Mouse (Mus musculus): Measurements from ENCODE around the gene Dhcr7. TPM values are rescaled to one million over a fixed set of nuclear protein-coding genes. Genes with fewer than 3 reads are reported as not detected.
A peak's percentile ranks its signal among the peaks of the same experiment; 100 is the strongest.

Gene Dhcr7
- total RNA-seq (2021), result 10 to 100 TPM; 39.0 to 40.8 TPM

DNA sequence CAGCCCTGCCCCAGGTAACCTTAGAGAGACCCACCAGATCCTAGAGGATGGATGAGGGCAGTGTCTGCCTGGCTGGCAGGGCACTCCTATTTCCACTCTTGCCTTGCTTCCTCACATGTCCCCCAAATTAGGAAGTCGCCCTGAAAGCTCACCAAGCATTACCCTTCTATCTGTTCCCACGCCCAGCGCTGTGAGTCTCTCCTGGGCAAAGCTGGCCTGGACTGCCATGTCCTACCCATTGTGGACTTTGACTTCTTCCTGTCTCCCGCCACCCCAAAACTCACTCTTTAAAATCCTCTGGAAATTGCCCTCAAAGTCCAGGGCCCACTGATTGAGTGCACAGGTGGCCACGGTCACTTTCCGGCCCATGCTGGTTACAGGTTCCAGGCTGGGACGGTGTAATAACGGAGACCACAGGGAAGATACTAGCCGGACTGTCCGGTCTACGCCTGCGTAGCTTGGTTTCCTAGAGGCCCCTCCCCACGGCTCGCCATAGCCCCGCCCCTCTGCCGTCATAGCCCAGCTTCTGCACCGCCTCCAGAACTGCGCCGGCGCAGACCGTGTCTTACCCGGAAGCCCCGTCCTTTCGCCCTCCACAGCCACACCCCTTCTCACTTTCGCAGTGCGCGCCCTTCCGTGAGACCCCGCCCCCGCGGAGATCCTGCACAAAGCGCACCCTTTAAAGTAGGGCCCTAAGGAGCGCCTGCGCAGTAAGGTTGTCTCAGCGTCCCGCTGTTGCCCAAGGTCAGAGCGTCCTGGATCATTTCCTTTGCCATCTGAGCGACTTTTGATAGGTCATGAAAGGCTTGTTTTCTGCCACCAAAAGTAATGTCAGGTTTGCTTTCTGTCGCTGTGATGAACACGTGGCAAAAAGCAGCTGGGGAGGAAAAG, at the start of gene Dhcr7, which contains the start of gene Nadsyn1:
Dhcr7 (plus strand) TSS at position 771 of the 891 bp plus-strand sequence.
Nadsyn1 (minus strand) TSS at position 475 of the 891 bp plus-strand sequence.
- DNase-seq, result peak; percentile 99

DNA sequence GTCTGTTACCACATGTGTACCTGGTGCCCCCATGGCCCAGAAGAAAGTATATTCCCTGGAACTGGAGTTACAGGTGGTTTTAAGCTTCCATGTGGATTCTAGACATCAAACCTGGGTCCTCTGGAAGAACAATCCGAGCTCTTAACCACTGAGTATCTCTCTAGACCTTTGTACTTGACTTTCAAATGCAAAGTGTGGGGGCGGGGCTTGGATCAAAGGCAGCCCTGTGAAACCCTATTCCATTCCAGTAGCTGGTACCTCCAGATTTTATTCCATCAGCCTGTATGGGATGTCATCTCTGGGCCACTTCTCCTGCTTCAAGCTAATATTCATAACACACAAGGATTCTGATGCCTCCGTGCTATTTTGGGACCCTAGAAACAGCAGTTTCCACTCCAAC, 46.8 kb upstream of the Dhcr7 start:
- no peak for DNase-seq

DNA sequence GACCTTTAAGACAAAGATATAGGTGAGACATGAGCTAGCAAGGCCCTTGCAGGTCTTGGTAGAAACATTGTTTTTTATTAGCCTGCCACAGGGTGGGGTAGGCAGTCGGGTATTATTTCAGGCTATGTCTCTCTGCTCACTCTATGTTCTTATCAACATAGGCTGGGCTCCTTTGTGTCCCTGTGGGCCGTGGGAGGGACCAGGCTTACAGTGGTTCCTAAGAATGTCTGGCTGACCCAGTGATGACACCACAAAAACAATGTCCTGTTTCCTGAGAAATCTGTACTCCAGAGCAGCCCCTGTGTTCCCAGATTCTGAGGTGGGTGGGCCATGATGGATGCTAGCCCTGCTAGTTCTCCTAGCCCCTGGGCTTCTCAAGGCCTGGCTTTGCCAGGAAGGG, 45.6 kb upstream of the Dhcr7 start:
- no peak for DNase-seq

DNA sequence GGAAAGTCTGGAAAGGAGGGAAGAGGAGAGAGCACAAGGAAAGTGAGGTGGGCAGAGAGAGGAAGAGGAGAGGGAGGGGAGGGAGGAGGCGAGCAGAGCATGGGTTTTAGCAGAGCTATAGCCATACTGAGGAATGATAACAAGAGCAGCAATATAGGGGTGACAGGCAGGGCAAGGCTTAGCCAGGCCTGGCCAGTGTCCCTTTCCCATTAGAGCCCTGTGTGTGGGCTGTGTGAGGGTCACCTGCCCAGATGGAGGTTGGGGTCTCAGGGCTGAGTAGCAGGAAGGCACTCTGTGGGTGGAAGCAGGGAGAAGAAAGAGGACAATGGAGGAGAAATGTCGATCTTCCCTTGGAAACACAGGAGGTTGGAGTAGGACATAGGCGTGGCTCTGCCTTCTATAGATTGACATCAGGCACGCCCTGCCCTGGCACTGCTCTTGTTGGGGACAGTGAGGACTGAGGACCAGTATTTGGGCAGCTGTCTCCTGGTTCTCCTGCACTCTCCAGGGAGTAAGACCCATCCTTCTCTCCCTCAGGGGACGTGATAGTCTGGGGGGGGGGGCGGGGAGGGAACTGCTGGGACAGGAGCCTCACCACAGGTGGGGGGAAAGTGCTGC, 39.5 kb upstream of the Dhcr7 start:
- no peak for DNase-seq

DNA sequence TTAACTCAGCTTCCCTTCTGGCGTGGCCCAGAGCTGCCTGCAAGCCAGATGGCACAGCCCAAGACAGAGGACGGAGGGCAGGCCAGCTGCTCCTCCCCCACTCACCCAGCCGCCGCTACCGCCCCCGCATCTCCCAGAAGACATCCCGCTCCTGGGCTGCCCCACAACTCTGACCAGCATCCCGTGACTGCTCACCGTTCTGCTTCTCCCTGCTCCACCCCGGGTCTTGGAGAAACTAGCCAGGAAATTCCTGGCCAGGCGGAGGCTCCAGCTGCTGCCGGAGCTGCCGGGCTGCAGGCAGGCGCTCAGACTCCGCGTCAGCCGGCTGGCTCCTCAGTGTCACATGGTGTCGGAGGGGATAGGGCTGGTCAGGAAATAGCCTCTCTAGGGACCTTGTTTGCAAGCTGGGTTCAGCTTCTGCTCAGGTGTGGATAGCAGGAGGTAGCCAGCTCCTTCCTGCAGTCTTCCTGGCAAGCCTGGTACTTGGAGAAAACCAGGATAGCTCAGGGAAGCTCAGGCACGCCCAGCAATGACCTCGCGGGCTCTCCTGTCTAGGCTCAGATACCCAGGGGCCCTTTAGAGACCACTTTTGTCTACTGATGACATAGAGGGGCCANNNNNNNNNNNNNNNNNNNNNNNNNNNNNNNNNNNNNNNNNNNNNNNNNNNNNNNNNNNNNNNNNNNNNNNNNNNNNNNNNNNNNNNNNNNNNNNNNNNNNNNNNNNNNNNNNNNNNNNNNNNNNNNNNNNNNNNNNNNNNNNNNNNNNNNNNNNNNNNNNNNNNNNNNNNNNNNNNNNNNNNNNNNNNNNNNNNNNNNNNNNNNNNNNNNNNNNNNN, 38.7 kb upstream of the Dhcr7 start, which contains the start of gene Mrgpre:
Mrgpre (minus strand) TSS at position 505 of the 834 bp plus-strand sequence.
- DNase-seq, result peak; percentile 60 to 65

DNA sequence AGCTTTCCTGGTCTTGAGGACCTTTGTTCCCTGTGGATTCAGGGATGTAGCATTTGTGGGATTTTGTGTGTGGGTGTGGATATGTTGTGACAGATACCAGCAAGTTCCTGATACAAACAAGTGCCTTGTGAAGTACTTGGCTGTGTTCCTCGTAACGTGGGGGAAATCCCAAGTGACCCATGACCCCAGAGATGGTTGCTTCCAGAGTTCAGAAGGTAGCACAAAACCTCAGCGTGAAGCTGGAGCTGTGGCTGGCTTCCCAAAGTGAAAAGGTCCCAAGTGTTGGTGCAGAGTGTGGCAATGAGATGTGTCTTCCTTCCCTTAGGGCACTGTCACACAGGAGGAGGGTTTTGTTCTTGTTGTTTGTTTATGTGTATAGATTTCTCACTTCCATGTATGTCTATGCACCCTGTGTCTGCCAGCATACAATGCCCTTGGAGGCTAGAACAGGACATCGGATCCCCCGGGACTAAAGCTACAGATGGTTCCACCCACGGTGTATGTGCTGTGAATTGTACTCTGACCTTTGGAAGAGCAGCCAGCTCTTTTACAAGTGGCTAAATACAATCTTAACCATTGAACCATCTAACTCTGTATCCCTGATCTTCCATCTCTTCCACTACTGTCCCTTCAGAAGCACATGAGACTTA, 30.5 kb upstream of the Dhcr7 start:
- no peak for DNase-seq

DNA sequence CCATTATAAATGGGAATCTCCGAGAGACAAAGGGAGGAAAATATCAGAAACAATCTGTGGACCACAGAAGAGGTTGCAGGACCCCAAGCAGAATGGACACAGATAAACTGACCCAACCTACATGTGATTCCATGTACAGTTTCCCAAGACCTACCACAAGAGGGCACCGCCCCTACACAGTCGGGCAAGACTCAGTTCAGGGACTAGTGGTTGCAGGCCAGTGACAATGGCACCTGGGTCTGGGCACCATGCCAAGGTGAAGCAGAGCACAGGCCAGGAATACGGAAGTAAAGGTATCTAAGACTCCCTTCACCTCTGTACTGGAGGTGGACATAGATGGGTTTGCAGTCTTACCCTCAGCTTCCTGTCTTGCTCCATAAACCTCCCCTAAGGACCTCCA, 29.8 kb upstream of the Dhcr7 start:
- no peak for DNase-seq

DNA sequence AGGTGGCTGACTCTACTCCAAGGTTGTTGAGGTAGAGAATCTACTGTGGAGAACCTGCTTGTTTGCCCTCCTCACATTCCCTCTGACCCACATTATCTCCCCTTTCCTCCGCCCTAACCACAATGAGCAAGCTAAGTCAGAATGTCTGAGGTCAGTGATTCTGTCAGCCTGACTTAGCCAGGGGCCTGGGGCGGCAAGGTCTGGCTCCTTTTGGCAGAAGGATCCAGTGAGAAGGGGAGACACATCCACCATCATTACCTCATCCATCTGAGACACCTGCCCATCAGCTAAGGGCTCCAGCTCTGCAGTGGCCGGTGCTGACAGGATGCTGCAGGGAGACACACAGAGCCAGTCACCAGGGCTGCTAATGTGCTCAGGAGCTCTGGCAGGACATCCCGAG, 24.2 kb upstream of the Dhcr7 start:
- DNase-seq, result no peak

DNA sequence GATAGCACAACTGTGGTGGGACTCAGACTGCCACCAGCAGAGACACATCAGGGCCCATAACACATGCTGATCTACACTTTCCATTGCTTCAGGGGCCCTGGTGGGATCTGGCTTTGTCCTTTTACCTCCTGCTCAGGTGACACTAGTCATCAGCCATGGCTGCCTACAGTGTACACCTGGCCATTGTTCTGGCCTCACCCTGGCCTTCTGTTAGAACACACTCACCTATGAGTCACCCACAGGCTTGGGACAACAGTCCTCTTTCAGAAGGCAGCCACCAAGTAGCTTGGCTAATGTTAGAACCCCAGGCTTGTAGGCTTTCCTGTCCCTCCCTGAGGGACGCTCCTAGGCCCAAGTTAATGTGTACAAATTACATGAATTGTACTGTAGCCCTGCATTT, 22.2 kb upstream of the Dhcr7 start:
- DNase-seq, result no peak

DNA sequence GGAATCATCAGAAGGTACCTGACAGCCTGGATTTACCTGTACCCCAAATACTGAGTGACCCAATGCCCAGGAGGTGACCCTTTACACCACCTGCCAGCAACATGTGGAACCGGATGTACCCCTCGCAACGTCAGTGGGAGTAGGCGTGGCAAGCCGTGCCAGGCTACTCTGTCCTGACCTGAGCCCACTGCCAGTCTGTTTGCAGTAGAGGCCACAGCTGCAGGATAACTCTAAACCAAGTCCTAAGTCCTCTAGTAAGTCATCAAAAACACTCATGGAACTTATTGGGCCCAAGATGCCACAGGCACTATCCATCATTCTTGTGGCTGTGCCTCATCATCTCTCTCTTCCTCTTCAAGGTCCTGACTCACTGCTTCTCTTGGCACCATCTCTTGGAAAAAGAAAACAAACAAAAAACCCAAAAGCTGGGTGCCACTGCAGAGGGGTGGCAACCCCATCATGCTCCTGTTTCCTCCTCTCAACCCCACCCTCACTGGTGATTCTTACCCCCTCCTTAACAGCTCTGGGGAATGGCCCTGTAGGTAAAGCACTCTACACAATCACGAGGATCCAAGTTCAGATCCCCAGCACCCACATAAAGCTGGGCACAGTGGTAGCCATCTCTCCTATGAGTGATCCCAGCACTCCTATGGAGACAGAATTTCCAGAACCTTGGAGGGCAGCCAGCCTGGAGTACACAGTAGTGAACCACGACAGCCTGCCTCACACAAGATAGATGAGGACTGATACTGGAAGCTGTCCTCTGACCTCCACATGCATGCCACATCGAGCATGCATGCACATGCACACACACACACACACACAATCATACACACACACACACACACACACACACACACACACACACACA, 21.5 kb upstream of the Dhcr7 start:
- DNase-seq, result no peak

DNA sequence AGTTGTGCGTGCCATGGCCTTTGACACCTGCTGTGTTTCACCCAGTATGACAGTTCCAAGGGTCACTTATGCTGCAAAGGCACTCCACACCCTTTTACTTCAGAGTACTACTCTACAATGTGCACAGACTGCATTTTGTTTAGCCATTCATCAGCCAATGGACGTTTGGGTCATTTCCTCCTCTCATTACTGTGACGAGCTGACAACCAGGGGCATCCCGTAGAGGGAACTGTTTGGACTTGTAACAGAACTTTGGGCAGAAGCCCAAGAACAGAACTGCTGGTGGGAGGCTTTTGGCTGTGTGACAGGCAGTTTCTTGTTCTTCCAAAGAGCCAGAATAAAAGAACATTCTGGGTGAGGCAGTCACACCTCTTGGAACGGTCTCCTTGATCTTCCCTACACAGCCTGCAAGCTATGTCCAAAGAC, 17.7 kb upstream of the Dhcr7 start:
- DNase-seq, result peak; percentile 42 to 54

DNA sequence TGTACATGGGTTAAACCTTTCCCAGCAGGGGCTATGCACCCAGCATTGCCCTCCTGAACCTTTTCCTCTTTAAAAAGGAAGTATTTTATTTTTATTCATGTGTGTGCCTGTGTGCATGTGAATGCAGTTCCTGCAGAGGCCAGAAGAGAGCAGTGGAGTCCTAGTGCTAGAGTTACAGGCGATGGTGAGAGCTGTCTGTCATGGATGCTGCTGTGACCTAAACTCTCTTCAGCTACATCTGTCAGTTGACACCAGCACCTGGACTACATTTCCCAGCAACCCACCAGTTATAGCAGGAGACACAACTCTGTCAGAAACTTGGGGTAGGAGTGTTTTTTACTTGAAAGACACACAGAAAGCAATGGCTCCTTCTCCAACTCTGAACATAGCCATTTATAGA, 14.0 kb upstream of the Dhcr7 start:
- no peak for DNase-seq

DNA sequence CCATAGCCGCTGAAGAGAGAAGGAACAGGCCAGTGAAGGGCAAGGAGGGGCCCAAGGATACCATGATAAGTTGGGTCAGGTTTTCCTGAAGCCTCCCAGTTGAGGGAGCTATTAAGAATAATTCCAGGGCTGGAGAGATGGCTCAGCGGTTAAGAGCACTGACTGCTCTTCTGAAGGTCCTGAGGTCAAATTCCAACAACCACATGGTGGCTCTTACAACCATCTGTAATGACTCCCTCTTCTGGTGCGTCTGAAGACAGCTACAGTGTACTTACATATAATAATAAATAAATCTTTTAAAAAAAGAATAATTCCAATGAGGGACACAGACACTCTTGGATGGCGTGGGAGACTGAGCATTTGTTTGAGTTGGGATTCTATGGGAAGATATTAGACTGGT, 3.7 kb upstream of the Dhcr7 start:
- no peak for DNase-seq

DNA sequence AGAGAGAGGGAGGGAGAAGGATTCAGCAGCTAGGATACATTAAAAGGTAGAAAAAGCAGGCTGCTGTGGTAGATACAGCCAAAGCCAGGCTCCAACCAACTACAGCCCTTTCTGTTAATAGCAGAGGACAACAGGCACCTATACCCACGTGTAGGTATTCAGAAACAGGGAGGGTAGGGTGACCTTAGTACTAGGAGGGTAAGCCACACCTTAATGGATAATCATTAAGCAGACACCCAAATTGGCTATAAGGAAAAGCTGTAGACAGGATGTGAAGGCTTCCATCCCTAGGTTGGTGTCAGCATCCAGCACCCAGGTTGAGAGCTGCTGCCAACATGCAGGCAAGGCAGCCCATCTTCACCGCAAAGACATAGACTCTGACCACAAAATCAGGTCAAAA, 1.7 kb upstream of the Dhcr7 start:
- DNase-seq, result no peak

DNA sequence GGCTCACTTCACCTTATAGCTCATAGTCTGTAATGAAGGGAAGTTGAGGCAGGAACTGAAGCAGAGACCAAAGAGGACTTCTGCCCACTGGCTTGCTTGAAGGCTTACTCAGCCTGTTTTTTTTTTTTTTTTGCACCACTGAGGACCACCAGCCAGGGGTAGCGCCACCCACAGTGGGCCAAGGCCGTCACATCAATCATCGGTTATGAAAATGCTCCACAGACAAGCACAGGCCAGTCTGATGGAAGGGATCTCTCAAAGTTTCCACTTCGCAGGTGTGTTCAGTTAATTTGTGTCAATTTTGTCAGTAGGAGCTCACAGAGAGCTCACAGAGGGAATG, 291 bp downstream of the Dhcr7 start:
- DNase-seq, result no peak

DNA sequence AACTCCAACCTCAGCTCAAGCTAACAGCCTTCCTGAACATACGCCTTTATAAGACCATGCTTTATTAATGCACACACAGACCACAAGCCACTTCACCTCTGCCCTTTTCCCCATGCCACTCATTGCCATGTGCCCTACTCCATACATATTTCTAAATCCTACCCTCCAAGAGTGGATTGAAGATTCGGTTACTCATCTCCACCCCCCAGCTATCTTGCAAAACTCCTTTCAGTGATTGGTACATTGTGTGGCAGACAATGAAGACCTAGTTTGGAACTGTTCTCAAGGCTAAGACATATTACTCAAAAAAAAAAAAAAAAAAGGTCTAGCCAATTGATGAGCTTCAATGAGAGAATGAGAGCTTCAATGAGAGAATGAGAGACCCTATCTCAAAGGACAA, 4.0 kb downstream of the Dhcr7 start:
- DNase-seq, result no peak

DNA sequence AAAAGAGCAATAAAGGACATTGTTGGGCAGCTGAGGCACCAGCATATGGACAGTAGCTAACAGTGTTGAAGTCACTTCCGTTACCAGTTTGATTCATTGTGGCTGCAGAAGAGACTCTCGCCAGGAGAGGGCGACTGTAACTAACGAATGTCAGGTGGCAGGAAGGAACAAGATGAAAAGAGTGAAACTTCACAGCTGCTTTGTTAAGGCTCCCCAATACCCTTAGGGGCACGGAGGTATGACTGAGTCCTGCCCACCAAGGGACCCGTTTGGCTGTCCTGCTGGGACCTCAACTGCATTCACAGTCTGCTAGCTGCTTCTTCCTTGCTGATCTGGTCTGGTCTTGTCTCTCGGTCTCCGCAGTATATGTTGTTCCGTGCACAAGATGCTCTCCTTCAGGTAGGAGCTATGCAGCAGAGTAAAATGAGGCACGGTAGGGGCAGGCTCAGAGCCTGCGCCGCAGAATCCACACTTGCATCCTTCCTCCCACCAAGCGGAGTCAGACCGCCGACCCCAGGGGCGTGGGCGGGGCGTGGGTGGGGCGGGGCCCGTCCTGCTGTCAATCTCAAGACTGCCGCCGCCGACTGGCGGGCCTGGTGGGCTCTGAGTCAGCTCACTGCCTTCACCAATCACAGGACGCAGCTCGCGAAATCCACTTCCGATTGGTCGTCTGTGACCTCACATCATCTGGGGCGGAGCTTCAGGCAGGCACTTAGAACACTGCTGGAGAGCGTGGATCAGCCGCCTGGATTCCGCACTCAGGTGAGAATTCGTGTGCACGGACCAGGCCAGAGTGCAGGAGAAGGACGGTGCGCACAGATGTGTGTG, 6.8 kb downstream of the Dhcr7 start:
- peak; percentile 95 for DNase-seq

DNA sequence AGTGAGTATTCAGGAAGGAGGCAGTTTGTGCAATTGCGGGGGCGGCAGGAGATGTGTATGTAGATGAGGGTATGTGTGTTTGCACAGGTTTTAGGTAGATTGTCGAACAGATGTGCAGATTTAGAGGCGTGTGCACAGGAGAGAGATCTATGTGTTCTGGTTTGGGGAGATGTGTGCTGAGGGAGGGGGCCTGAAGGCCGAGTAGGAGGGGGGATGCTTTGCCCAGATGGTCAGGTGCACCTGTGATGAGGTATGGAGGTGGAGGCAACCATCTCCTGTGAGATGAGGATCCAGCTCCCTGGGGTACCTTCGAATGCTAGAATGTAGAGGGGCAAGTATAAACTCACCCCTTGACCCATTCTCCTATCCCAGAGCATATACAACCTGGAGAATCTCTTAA, 7.5 kb downstream of the Dhcr7 start:
- DNase-seq, result no peak

DNA sequence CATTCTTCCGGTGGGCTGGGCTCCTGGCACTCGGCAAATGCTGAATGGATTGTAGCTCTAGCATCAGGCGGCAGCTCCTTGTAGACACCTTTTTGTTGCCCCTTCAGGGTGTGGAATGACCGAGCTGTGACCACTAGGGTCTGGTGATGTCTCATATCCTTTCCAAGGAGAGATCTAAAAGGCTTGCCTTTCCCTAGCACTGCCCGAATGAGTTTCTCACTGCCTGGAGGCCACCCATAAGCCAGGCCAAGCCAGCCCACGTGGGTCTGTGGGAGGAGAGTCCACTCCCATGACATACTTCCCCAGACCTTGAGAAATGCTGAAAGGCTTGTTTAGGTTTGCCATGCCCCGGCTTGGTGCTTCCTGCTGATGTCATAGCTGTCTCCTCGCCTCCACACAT, 9.3 kb downstream of the Dhcr7 start:
- DNase-seq, result no peak

DNA sequence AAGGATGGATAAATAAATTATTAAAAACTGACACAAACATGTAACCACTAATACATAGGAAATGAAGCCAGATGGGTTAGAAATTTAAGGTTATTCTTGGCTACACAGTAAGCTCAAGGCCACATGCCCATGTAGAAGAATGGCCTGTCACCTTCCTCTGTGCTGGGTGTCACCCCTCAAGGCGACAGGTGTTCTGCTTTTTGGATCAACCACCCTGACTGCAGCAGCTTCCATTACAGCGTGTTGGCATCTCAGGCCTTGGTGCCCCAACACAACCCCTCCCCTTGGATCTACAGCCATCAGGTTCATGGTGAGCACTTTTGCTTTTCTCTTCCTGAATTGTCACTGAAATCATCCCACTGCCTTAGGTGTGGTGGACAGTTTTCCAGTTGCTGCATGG, 9.7 kb downstream of the Dhcr7 start:
- no peak for DNase-seq
